In genomic region chr4:62427978-62428758, GRCm38 (mm10) we compare ENCODE assay signal across 13 mouse cellular contexts. TPM values are rescaled to one million over a fixed set of nuclear protein-coding genes. Genes with fewer than 3 reads are reported as not detected.
DNase-seq lines count a peak whose midpoint lies in the region; ATAC-seq and TF ChIP-seq lines count a peak whose summit lies in the region.
"Had no signal": no experiment of that assay in that cellular context is flagged by ENCODE, and none has a peak within 500 bp of the region (broad histone marks: within the 10 kb centered on the region; RNA-seq: fewer than 3 reads in every experiment).

No protein-coding gene starts in this region.

- no peak overlapping the region for H3K4me3 ChIP-seq in heart, postnatal 0 days (ENCODE audit: low read depth, low read length)
- H3K4me3 ChIP-seq in heart, adult 2 months: no peak overlapping the region
- H3K4me3 ChIP-seq in midbrain, embryonic 15.5 days: no peak overlapping the region
- no peak overlapping the region for H3K4me3 ChIP-seq in midbrain, embryonic 16.5 days (ENCODE audit: low read depth, low read length)
- no peak overlapping the region for H3K4me3 ChIP-seq in stomach, postnatal 0 days (ENCODE audit: low read depth, low read length)
- H3K4me3 ChIP-seq: erythroblast, embryonic 14.5 days; neural tube, embryonic 13.5 days had no signal

- H3K27ac ChIP-seq in heart, postnatal 0 days (ENCODE audit: low read depth): no peak overlapping the region
- no peak overlapping the region for H3K27ac ChIP-seq in heart, adult 2 months
- H3K27ac ChIP-seq in midbrain, embryonic 15.5 days: no peak overlapping the region
- H3K27ac ChIP-seq in midbrain, embryonic 16.5 days (ENCODE audit: low read length): no peak overlapping the region
- H3K27ac ChIP-seq in stomach, postnatal 0 days (replicated peaks): no peak overlapping the region
- H3K27ac ChIP-seq: macrophage; neural tube, embryonic 13.5 days had no signal

- H3K9me3 ChIP-seq in heart, postnatal 0 days (replicated peaks; ENCODE audit: control insufficient read depth, low read length): no peaks in the 10 kb centered on the region
- H3K9me3 ChIP-seq in midbrain, embryonic 15.5 days: no peaks in the 10 kb centered on the region
- H3K9me3 ChIP-seq in midbrain, embryonic 16.5 days (replicated peaks; ENCODE audit: control insufficient read depth, low read length, poor library complexity, severe bottlenecking): no peaks in the 10 kb centered on the region
- H3K9me3 ChIP-seq in stomach, postnatal 0 days (ENCODE audit: control insufficient read depth, low read length): no peaks in the 10 kb centered on the region
- H3K9me3 ChIP-seq: neural tube, embryonic 13.5 days had no signal

- TF ChIP-seq EP300 in heart, postnatal 0 days (IDR thresholded peaks at IDR 0.05; ENCODE audit: low read depth): no peak
- no peak for TF ChIP-seq EP300 in heart, adult 2 months (IDR thresholded peaks at IDR 0.05; ENCODE audit: insufficient read depth, low read depth, low read length)
- TF ChIP-seq EP300 in stomach, postnatal 0 days (optimal IDR thresholded peaks at IDR 0.05): no peak

- TF ChIP-seq CTCF in heart, postnatal 0 days (IDR thresholded peaks at IDR 0.05; ENCODE audit: low read depth): no peak
- TF ChIP-seq CTCF in heart, adult 2 months (IDR thresholded peaks at IDR 0.05): no peak
- TF ChIP-seq CTCF in stomach, postnatal 0 days (IDR thresholded peaks at IDR 0.05; ENCODE audit: low read depth): no peak

- H3K36me3 ChIP-seq in heart, postnatal 0 days (replicated peaks; ENCODE audit: control insufficient read depth, insufficient read depth, low read length): peaks cover 27% of the 10 kb centered on the region
- H3K36me3 ChIP-seq in heart, adult 2 months (ENCODE audit: control insufficient read depth, insufficient read depth, low read length): peaks cover 4% of the 10 kb centered on the region
- peaks cover 19% of the 10 kb centered on the region for H3K36me3 ChIP-seq in midbrain, embryonic 15.5 days (replicated peaks)
- peaks cover 20% of the 10 kb centered on the region for H3K36me3 ChIP-seq in midbrain, embryonic 16.5 days (ENCODE audit: control insufficient read depth, insufficient read depth, low read length)
- peaks cover 12% of the 10 kb centered on the region; the same call in 1 of the 2 replicates for H3K36me3 ChIP-seq in stomach, postnatal 0 days (ENCODE audit: control insufficient read depth, insufficient read depth, low read length)

- intact Hi-C loops in heart, adult 2 months (cut with DNase I): no loop called here

- no peaks in the 10 kb centered on the region for H3K4me1 ChIP-seq in heart, postnatal 0 days (ENCODE audit: control insufficient read depth, insufficient read depth)
- H3K4me1 ChIP-seq in heart, adult 2 months (ENCODE audit: control insufficient read depth, insufficient read depth, low read length): peaks cover under 1% of the 10 kb centered on the region; the same call in 1 of the 2 replicates
- no peaks in the 10 kb centered on the region for H3K4me1 ChIP-seq in midbrain, embryonic 15.5 days
- H3K4me1 ChIP-seq in midbrain, embryonic 16.5 days (ENCODE audit: control insufficient read depth, insufficient read depth, low read length): no peaks in the 10 kb centered on the region
- H3K4me1 ChIP-seq in stomach, postnatal 0 days (replicated peaks; ENCODE audit: control insufficient read depth, insufficient read depth): no peaks in the 10 kb centered on the region
- H3K4me1 ChIP-seq: neural tube, embryonic 13.5 days had no signal

- no peak for ATAC-seq in heart, postnatal 0 days (ENCODE audit: insufficient read depth, low read depth)
- 0 out of 2 replicates have a peak, but pooled peaks have one; percentile 33 for ATAC-seq in midbrain, embryonic 15.5 days (replicated peaks)
- no peak for ATAC-seq in midbrain, embryonic 16.5 days
- ATAC-seq in stomach, postnatal 0 days (ENCODE audit: low FRiP score, low TSS enrichment): 0 out of 2 replicates have a peak, but pooled peaks have one; percentile 42

- H3K9ac ChIP-seq in heart, postnatal 0 days (replicated peaks; ENCODE audit: low read depth, low read length): no peak overlapping the region
- H3K9ac ChIP-seq in heart, adult 2 months (ENCODE audit: low read depth, low read length): no peak overlapping the region
- no peak overlapping the region for H3K9ac ChIP-seq in midbrain, embryonic 15.5 days
- H3K9ac ChIP-seq in midbrain, embryonic 16.5 days (ENCODE audit: low read depth, low read length): no peak overlapping the region
- H3K9ac ChIP-seq in stomach, postnatal 0 days (ENCODE audit: low read length): no peak overlapping the region
- H3K9ac ChIP-seq: neural tube, embryonic 13.5 days had no signal

- DNase-seq in cerebellum, adult 18-20 months: peak; percentile 26 to 29
- no peak for DNase-seq in cerebellum, postnatal 4 days (ENCODE audit: low spot score in 2 of 2)
- no peak for DNase-seq in heart, postnatal 0 days (ENCODE audit: low spot score)
- no peak for DNase-seq in heart, adult 2 months
- DNase-seq in stomach, postnatal 0 days (ENCODE audit: low spot score): no peak
- no peak for DNase-seq in urinary bladder, adult 18-20 months (ENCODE audit: low spot score in 2 of 2)
- DNase-seq: right cerebral cortex, postnatal 4 days had no signal

- WGBS in heart, postnatal 0 days: 46% methylated on average over 17 of the region's 17 CpGs
- 55% methylated on average over 17 of the region's 17 CpGs for WGBS in heart, adult 2 months
- WGBS in midbrain, embryonic 15.5 days: 86% methylated on average over 17 of the region's 17 CpGs
- 85% methylated on average over 17 of the region's 17 CpGs for WGBS in midbrain, embryonic 16.5 days
- WGBS in stomach, postnatal 0 days: 64% methylated on average over 17 of the region's 17 CpGs

- H3K27me3 ChIP-seq in heart, postnatal 0 days (ENCODE audit: control insufficient read depth, insufficient read depth, low read length): no peaks in the 10 kb centered on the region
- no peaks in the 10 kb centered on the region for H3K27me3 ChIP-seq in heart, adult 2 months (ENCODE audit: control insufficient read depth, insufficient read depth, low read length)
- no peaks in the 10 kb centered on the region for H3K27me3 ChIP-seq in midbrain, embryonic 15.5 days (replicated peaks)
- no peaks in the 10 kb centered on the region for H3K27me3 ChIP-seq in midbrain, embryonic 16.5 days (ENCODE audit: control insufficient read depth, insufficient read depth, low read depth, low read length)
- H3K27me3 ChIP-seq in stomach, postnatal 0 days (ENCODE audit: control insufficient read depth, insufficient read depth, low read length): no peaks in the 10 kb centered on the region
- H3K27me3 ChIP-seq: neural tube, embryonic 13.5 days had no signal

- TF ChIP-seq POLR2A in heart, adult 2 months (IDR thresholded peaks at IDR 0.05; ENCODE audit: insufficient read depth, low read depth, low read length): no peak

- H3K79me2 ChIP-seq in heart, adult 2 months (replicated peaks; ENCODE audit: control insufficient read depth, insufficient read depth, low read length): no peaks in the 10 kb centered on the region

- H3K4me2 ChIP-seq in heart, postnatal 0 days (ENCODE audit: low read depth, low read length): peak overlapping the region; percentile 41
- H3K4me2 ChIP-seq in midbrain, embryonic 15.5 days: no peak overlapping the region
- H3K4me2 ChIP-seq in midbrain, embryonic 16.5 days (ENCODE audit: low read length): no peak overlapping the region
- no peak overlapping the region for H3K4me2 ChIP-seq in stomach, postnatal 0 days (replicated peaks; ENCODE audit: low read depth)
- H3K4me2 ChIP-seq: neural tube, embryonic 13.5 days had no signal

RNA-seq across cellular contexts. Expression of gene Rnf183, which starts 6.9 kb away (rescaled TPM):
- total RNA-seq in heart, postnatal 0 days (2014; rRNA removed; ENCODE audit: low replicate concordance): not detected in 2 replicates
- polyA plus RNA-seq in heart, postnatal 0 days (2015; fragmentation: Nextera tagmentation; extraction: Ambion mirVana): not detected in 2 replicates
- not detected for total RNA-seq in heart, adult 2 months (2021)
- not detected in 2 replicates for polyA plus RNA-seq in heart, adult 2 months (2012; rRNA removed)
- polyA plus RNA-seq in midbrain, embryonic 15.5 days (2015; fragmentation: Nextera tagmentation; extraction: Ambion mirVana): 0.20 and 0.21 TPM in 2 replicates
- 0.13 TPM in 1 of 2 replicates, not detected in the other for polyA plus RNA-seq in midbrain, embryonic 16.5 days (2015; fragmentation: Nextera tagmentation; extraction: Ambion mirVana)
- 0.23 and 0.24 TPM in 2 replicates for polyA plus RNA-seq in stomach, postnatal 0 days (2015; fragmentation: Nextera tagmentation; extraction: Ambion mirVana)
- total RNA-seq: layer of hippocampus, postnatal 25 days had no signal
- polyA plus RNA-seq: erythroblast, embryonic 14.5 days; macrophage had no signal

RNA-seq across cellular contexts. Expression of gene Prpf4, which starts 19.6 kb away (rescaled TPM):
- 11.5 and 16.7 TPM in 2 replicates for total RNA-seq in heart, postnatal 0 days (2014; rRNA removed; ENCODE audit: low replicate concordance)
- 7.4 and 8.1 TPM in 2 replicates for polyA plus RNA-seq in heart, postnatal 0 days (2015; fragmentation: Nextera tagmentation; extraction: Ambion mirVana)
- 1 to 10 TPM; 9.9 TPM for total RNA-seq in heart, adult 2 months (2021)
- polyA plus RNA-seq in heart, adult 2 months (2012; rRNA removed): 7.4 and 11.3 TPM in 2 replicates
- 15.6 and 16.5 TPM in 2 replicates for polyA plus RNA-seq in midbrain, embryonic 15.5 days (2015; fragmentation: Nextera tagmentation; extraction: Ambion mirVana)
- polyA plus RNA-seq in midbrain, embryonic 16.5 days (2015; fragmentation: Nextera tagmentation; extraction: Ambion mirVana): 14.5 and 16.3 TPM in 2 replicates
- polyA plus RNA-seq in stomach, postnatal 0 days (2015; fragmentation: Nextera tagmentation; extraction: Ambion mirVana): 7.5 and 7.6 TPM in 2 replicates

RNA-seq across cellular contexts. Expression of gene Cdc26, which starts 19.7 kb away (rescaled TPM):
- total RNA-seq in heart, postnatal 0 days (2014; rRNA removed; ENCODE audit: low replicate concordance): 30.5 and 34.3 TPM in 2 replicates
- 72.8 and 76.9 TPM in 2 replicates for polyA plus RNA-seq in heart, postnatal 0 days (2015; fragmentation: Nextera tagmentation; extraction: Ambion mirVana)
- 10 to 100 TPM; 44.6 to 47.7 TPM for total RNA-seq in heart, adult 2 months (2021)
- 23.8 and 49.8 TPM in 2 replicates for polyA plus RNA-seq in heart, adult 2 months (2012; rRNA removed)
- polyA plus RNA-seq in midbrain, embryonic 15.5 days (2015; fragmentation: Nextera tagmentation; extraction: Ambion mirVana): 75.0 and 76.5 TPM in 2 replicates
- polyA plus RNA-seq in midbrain, embryonic 16.5 days (2015; fragmentation: Nextera tagmentation; extraction: Ambion mirVana): 75.1 and 76.4 TPM in 2 replicates
- 83.6 and 91.5 TPM in 2 replicates for polyA plus RNA-seq in stomach, postnatal 0 days (2015; fragmentation: Nextera tagmentation; extraction: Ambion mirVana)

RNA-seq across cellular contexts. Expression of gene Wdr31, which starts 42.5 kb away (rescaled TPM):
- 4.2 and 6.7 TPM in 2 replicates for total RNA-seq in heart, postnatal 0 days (2014; rRNA removed; ENCODE audit: low replicate concordance)
- polyA plus RNA-seq in heart, postnatal 0 days (2015; fragmentation: Nextera tagmentation; extraction: Ambion mirVana): 1.6 and 2.3 TPM in 2 replicates
- under 1 TPM; 0.20 to 0.57 TPM for total RNA-seq in heart, adult 2 months (2021)
- polyA plus RNA-seq in heart, adult 2 months (2012; rRNA removed): 0.35 and 0.50 TPM in 2 replicates
- 15.8 and 16.3 TPM in 2 replicates for polyA plus RNA-seq in midbrain, embryonic 15.5 days (2015; fragmentation: Nextera tagmentation; extraction: Ambion mirVana)
- 15.5 and 17.3 TPM in 2 replicates for polyA plus RNA-seq in midbrain, embryonic 16.5 days (2015; fragmentation: Nextera tagmentation; extraction: Ambion mirVana)
- 2.3 and 2.7 TPM in 2 replicates for polyA plus RNA-seq in stomach, postnatal 0 days (2015; fragmentation: Nextera tagmentation; extraction: Ambion mirVana)
- polyA plus RNA-seq: erythroblast, embryonic 14.5 days had no signal

RNA-seq across cellular contexts. Expression of gene Bspry, which starts 51.7 kb away (rescaled TPM):
- 0.27 TPM in 1 of 2 replicates, not detected in the other for total RNA-seq in heart, postnatal 0 days (2014; rRNA removed; ENCODE audit: low replicate concordance)
- polyA plus RNA-seq in heart, postnatal 0 days (2015; fragmentation: Nextera tagmentation; extraction: Ambion mirVana): 0.15 and 0.19 TPM in 2 replicates
- under 1 TPM; 0.09 to 0.13 TPM for total RNA-seq in heart, adult 2 months (2021)
- 0.41 and 1.2 TPM in 2 replicates for polyA plus RNA-seq in heart, adult 2 months (2012; rRNA removed)
- polyA plus RNA-seq in midbrain, embryonic 15.5 days (2015; fragmentation: Nextera tagmentation; extraction: Ambion mirVana): 0.60 and 1.0 TPM in 2 replicates
- 0.85 and 1.1 TPM in 2 replicates for polyA plus RNA-seq in midbrain, embryonic 16.5 days (2015; fragmentation: Nextera tagmentation; extraction: Ambion mirVana)
- polyA plus RNA-seq in stomach, postnatal 0 days (2015; fragmentation: Nextera tagmentation; extraction: Ambion mirVana): 32.5 and 38.1 TPM in 2 replicates
- polyA plus RNA-seq: erythroblast, embryonic 14.5 days had no signal

Comparison
In these comparisons a context has a peak if more than half of its experiments do, and no peak if none do; other contexts are left out.
1. DNase-seq: peak in cerebellum, adult 18-20 months (2 of 2); none in cerebellum, postnatal 4 days (0 of 2), heart, postnatal 0 days (single experiment), heart, adult 2 months (0 of 2), stomach, postnatal 0 days (single experiment) and urinary bladder, adult 18-20 months (0 of 2).
2. ATAC-seq: peak in midbrain, embryonic 15.5 days (single experiment) and stomach, postnatal 0 days (single experiment); none in heart, postnatal 0 days (single experiment) and midbrain, embryonic 16.5 days (single experiment).